Mouse (Mus musculus) hindbrain, embryonic 14.5 days (tissue): ENCODE results near the gene Hipk2. TPM values are rescaled to one million over a fixed set of nuclear protein-coding genes. Genes with fewer than 3 reads are reported as not detected.
A peak's percentile ranks its signal among the peaks of the same experiment; 100 is the strongest.

Experiments
- ATAC-seq: fragments of 200-750 bp; cut with Nextera tagmentation; 2 replicates; pipeline ENCODE4 v1.8.0; 2017; ENCODE audit warnings: moderate number of reproducible peaks, mild to moderate bottlenecking, moderate TSS enrichment, moderate library complexity; ENCODE audit not compliant: low FRiP score
- DNase-seq: peaks from one replicate; pipeline ENCODE4 v3.0.0-alpha.2; 2015; ENCODE audit warnings: low spot score
- H3K27ac ChIP-seq: fragments of 300-500 bp; sonication (generic); 2 replicates; pipeline ENCODE4 v1.5.1; 2014; ENCODE audit warnings: mild to moderate bottlenecking, moderate library complexity
- H3K27me3 ChIP-seq: fragments of 300-500 bp; sonication (generic); 2 replicates; pipeline ENCODE4 v1.6.1; 2014; ENCODE audit warnings: mild to moderate bottlenecking, low read length, mixed read lengths; ENCODE audit not compliant: control insufficient read depth, insufficient read depth
- H3K36me3 ChIP-seq: fragments of 300-500 bp; sonication (generic); replicated peaks from 2 replicates; pipeline ENCODE4 v1.6.1; 2014; ENCODE audit not compliant: control insufficient read depth, insufficient read depth
- H3K4me1 ChIP-seq: fragments of 300-500 bp; sonication (generic); replicated peaks from 2 replicates; pipeline ENCODE4 v1.6.1; 2014; ENCODE audit warnings: antibody characterized with exemption, low read length, mixed read lengths; ENCODE audit not compliant: control insufficient read depth, insufficient read depth
- H3K4me2 ChIP-seq: fragments of 300-500 bp; sonication (generic); replicated peaks from 2 replicates; pipeline ENCODE4 v1.6.1; 2014; ENCODE audit warnings: mild to moderate bottlenecking, moderate library complexity
- H3K4me3 ChIP-seq: fragments of 300-500 bp; sonication (generic); replicated peaks from 2 replicates; pipeline ENCODE4 v1.5.1; 2014; ENCODE audit warnings: mild to moderate bottlenecking, low read length
- H3K9ac ChIP-seq: fragments of 300-500 bp; sonication (generic); 2 replicates; pipeline ENCODE4 v1.6.1; 2014
- H3K9me3 ChIP-seq: fragments of 300-500 bp; sonication (generic); 2 replicates; pipeline ENCODE4 v1.6.1; 2016; ENCODE audit warnings: low read length; ENCODE audit not compliant: control insufficient read depth
- WGBS: fragments of 180-500 bp; shearing (Covaris S2); extraction: QIAGEN DNeasy Blood & Tissue Kit; methylation state at CpG from one replicate; pipeline ENCODE4 v1.1.7; 2014; 5-methylcytosine and 5-hydroxymethylcytosine counted together
- polyA plus RNA-seq: library from polyadenylated mRNA; unstranded; fragments of >200 nt; fragmentation: Nextera tagmentation; extraction: Ambion mirVana; gene quantifications from 2 replicates; pipeline ENCODE4 v1.2.1, GENCODE M21; 2014

The Hipk2 gene
- 33.8 and 36.9 TPM in 2 replicates for polyA plus RNA-seq

DNA sequence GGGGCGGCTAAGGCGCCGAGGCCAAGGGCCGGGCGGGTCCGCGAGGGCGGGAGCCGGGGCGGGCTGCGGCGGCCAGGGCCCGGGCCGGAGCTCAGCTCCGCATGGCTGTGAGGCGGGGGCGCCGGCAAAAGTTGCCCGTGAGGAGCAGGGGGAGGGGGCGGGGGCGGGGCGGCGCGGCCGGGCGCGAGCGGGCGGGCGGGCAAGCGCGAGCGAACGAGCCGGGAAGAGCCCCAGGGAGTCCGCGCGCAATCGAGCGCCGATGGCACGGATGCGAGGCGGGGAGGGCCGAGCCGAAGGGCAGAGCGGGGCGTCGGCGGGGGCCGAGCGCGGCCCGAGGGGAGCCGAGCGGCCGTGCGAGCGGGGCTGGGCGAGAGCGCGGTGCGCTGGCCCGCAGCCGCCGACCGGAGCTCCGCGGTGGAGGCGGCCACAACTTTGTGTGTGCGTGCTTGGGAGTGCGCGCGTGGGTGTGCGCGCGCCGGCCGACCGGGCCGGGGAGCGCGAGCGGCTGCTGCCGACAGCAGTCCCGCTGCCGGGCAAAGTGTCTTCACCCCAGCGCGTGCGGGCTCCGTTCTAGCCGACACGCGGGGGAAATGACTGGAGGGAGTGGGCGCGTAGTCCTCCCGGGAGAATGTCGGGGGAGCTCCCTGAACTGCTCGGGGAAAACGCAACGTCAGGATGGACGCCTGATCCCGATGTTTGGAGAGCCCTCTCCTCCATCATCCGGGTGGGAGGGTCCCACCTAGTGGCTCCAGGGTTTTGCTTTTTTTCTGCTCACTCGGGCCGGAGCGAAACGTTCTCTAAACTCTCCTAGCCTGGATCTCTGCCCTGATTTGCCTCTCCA is at the start of gene Hipk2:
TSS of gene Hipk2 (minus strand) at position 95 of the 841 bp plus-strand sequence.
- H3K4me1 ChIP-seq: peaks cover 32% of the 10 kb centered on the region
- DNase-seq: peak; percentile 88
- H3K4me3 ChIP-seq: peak within 1 kb of the TSS; percentile 96
- no peaks in the 10 kb centered on the region for H3K9me3 ChIP-seq
- peak within 1 kb of the TSS; percentile 98 for H3K27ac ChIP-seq
- H3K9ac ChIP-seq: peak within 1 kb of the TSS; percentile 100
- H3K36me3 ChIP-seq: no peaks in the 10 kb centered on the region
- peak; percentile 92 for ATAC-seq
- no peaks in the 10 kb centered on the region for H3K27me3 ChIP-seq
- WGBS: under 1% methylated on average over 81 of the region's 108 CpGs
- peak within 1 kb of the TSS; percentile 58 for H3K4me2 ChIP-seq

GRCm38 (mm10) chr6:38925719-38926118 is 49.8 kb upstream of the Hipk2 start:
- Histone ChIP-seq H3K9me3 (no peaks in the 10 kb centered on the region), H3K9ac (no peak overlapping the region), H3K4me1 (no peaks in the 10 kb centered on the region), H3K36me3 (no peaks in the 10 kb centered on the region), H3K4me2 (peak overlapping the region; percentile 18), H3K27ac (no peak overlapping the region), H3K4me3 (no peak overlapping the region), H3K27me3 (no peaks in the 10 kb centered on the region)
- WGBS: 63% methylated on average over 7 of the region's 7 CpGs
- no peak for ATAC-seq
- DNase-seq: no peak

GRCm38 (mm10) chr6:38923870-38924817 is 48.2 kb upstream of the Hipk2 start:
- ATAC-seq: no peak

GRCm38 (mm10) chr6:38923450-38923849 is 47.5 kb upstream of the Hipk2 start:
- Histone ChIP-seq H3K4me2 (no peak overlapping the region), H3K27me3 (no peaks in the 10 kb centered on the region), H3K9ac (no peak overlapping the region), H3K27ac (no peak overlapping the region), H3K4me3 (no peak overlapping the region), H3K4me1 (no peaks in the 10 kb centered on the region), H3K9me3 (no peaks in the 10 kb centered on the region), H3K36me3 (no peaks in the 10 kb centered on the region)
- ATAC-seq (no peak), DNase-seq (no peak)
- 87% methylated on average over 4 of the region's 4 CpGs for WGBS

More at GRCm38 (mm10) chr6:38923870-38924817, 48.2 kb upstream of the Hipk2 start:
- WGBS: 94% methylated on average over 18 of the region's 18 CpGs
- Histone ChIP-seq H3K4me3 (no peak overlapping the region), H3K9me3 (no peaks in the 10 kb centered on the region), H3K27me3 (no peaks in the 10 kb centered on the region), H3K4me1 (no peaks in the 10 kb centered on the region), H3K27ac (no peak overlapping the region), H3K9ac (no peak overlapping the region), H3K4me2 (no peak overlapping the region), H3K36me3 (no peaks in the 10 kb centered on the region)
- no peak for DNase-seq

DNA sequence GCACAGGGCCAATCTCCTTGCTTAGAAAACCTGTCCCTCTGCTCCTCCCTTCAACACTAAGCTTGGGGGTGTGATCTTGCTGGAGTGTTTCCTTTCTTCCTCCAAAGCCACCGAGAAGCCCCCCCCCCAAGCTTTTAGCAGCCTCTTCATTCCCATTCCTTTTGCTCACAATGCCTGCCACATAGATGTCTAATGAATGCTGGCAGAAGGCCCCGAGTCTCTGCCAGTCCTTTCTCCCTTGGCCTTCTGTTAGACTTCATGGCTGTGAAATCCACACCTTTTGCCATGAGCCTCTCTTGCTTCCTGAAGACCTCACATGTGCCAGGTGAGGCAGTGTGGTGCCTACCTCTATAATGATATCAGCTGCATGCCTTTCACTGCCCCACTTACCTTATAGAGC is 46.6 kb upstream of the Hipk2 start:
- H3K9me3 ChIP-seq: no peaks in the 10 kb centered on the region
- H3K4me2 ChIP-seq: no peak overlapping the region
- H3K27me3 ChIP-seq: no peaks in the 10 kb centered on the region
- no peaks in the 10 kb centered on the region for H3K36me3 ChIP-seq
- H3K9ac ChIP-seq: no peak overlapping the region
- DNase-seq (no peak), ATAC-seq (no peak)
- no peak overlapping the region for H3K4me3 ChIP-seq
- no peak overlapping the region for H3K27ac ChIP-seq
- 68% methylated on average over 2 of the region's 2 CpGs for WGBS
- no peaks in the 10 kb centered on the region for H3K4me1 ChIP-seq

- Histone ChIP-seq H3K9ac (no peak overlapping the region), H3K36me3 (no peaks in the 10 kb centered on the region), H3K27ac (no peak overlapping the region), H3K9me3 (no peaks in the 10 kb centered on the region), H3K4me3 (no peak overlapping the region), H3K4me1 (no peaks in the 10 kb centered on the region), H3K27me3 (no peaks in the 10 kb centered on the region), H3K4me2 (no peak overlapping the region)
- DNase-seq: no peak
- 89% methylated on average over 8 of the region's 8 CpGs for WGBS
- ATAC-seq: no peak
Observed at GRCm38 (mm10) chr6:38921810-38922116, 45.8 kb upstream of the Hipk2 start.

GRCm38 (mm10) chr6:38921095-38921809 is 45.3 kb upstream of the Hipk2 start:
- Histone ChIP-seq H3K36me3 (no peaks in the 10 kb centered on the region), H3K4me2 (no peak overlapping the region), H3K4me1 (no peaks in the 10 kb centered on the region), H3K4me3 (no peak overlapping the region), H3K27me3 (no peaks in the 10 kb centered on the region), H3K9me3 (no peaks in the 10 kb centered on the region), H3K27ac (peak overlapping the region; percentile 38; the same call in 1 of the 2 replicates), H3K9ac (no peak overlapping the region)
- DNase-seq: no peak
- ATAC-seq: no peak
- WGBS: 77% methylated on average over 17 of the region's 17 CpGs

- Histone ChIP-seq H3K27ac (no peak overlapping the region), H3K4me2 (no peak overlapping the region), H3K36me3 (no peaks in the 10 kb centered on the region), H3K4me1 (no peaks in the 10 kb centered on the region), H3K9ac (no peak overlapping the region), H3K27me3 (no peaks in the 10 kb centered on the region), H3K9me3 (no peaks in the 10 kb centered on the region), H3K4me3 (no peak overlapping the region)
- ATAC-seq (no peak), DNase-seq (no peak)
- WGBS: 84% methylated on average over 6 of the region's 6 CpGs
Observed at GRCm38 (mm10) chr6:38920141-38920540, 44.2 kb upstream of the Hipk2 start.
